Mouse (Mus musculus): ENCODE results near the gene Ccr10. TPM values are rescaled to one million over a fixed set of nuclear protein-coding genes. Genes with fewer than 3 reads are reported as not detected.
"Not testable (repeated sequence)": the region's sequence is repeated elsewhere in the genome, so short reads cannot be mapped to it uniquely, and the experiment has no call there.

The Ccr10 gene
- total RNA-seq, 2 experiments from 2014 or later: 0.14 to 0.20 TPM

GRCm38 (mm10) chr11:101161551-101161950 is 13.7 kb downstream of the Ccr10 start:
- DNase-seq: no peak
- intact Hi-C loops (cut with DNase I): no loop called here

GRCm38 (mm10) chr11:101160981-101161505 is 14.2 kb downstream of the Ccr10 start:
- intact Hi-C loops (cut with DNase I); DNase-seq: not testable (repeated sequence)

- DNase-seq; intact Hi-C loops (cut with DNase I): not testable (repeated sequence)
Measured at GRCm38 (mm10) chr11:101160151-101160550, 15.1 kb downstream of the Ccr10 start.

GRCm38 (mm10) chr11:101155728-101156371 is 19.4 kb downstream of the Ccr10 start, which contains the start of gene Tubg2:
Gene Tubg2, plus strand, starts transcription at chr11:101155907.
- intact Hi-C loops (cut with DNase I): no loop called here
- peak; percentile 70 to 77 for DNase-seq

- intact Hi-C loops (cut with DNase I): no loop called here
Measured at GRCm38 (mm10) chr11:101155151-101155550, 20.1 kb downstream of the Ccr10 start.

GRCm38 (mm10) chr11:101154648-101155047 is 20.6 kb downstream of the Ccr10 start:
- DNase-seq: no peak
- intact Hi-C loops (cut with DNase I): no loop called here

More at GRCm38 (mm10) chr11:101155151-101155550, 20.1 kb downstream of the Ccr10 start:
- no peak for DNase-seq

GRCm38 (mm10) chr11:101152825-101153224 is 22.4 kb downstream of the Ccr10 start:
- intact Hi-C loops (cut with DNase I): no loop called here
- DNase-seq: no peak

- intact Hi-C loops (cut with DNase I): no loop called here
- no peak for DNase-seq
Measured at GRCm38 (mm10) chr11:101151063-101151462, 24.2 kb downstream of the Ccr10 start.

GRCm38 (mm10) chr11:101149178-101150105 is 25.8 kb downstream of the Ccr10 start:
- DNase-seq: peak; percentile 68 to 69
- intact Hi-C loops (cut with DNase I): no loop called here

GRCm38 (mm10) chr11:101148751-101149150 is 26.5 kb downstream of the Ccr10 start:
- intact Hi-C loops (cut with DNase I): no loop called here
- DNase-seq: no peak

- no peak for DNase-seq
- intact Hi-C loops (cut with DNase I): loop anchor here (2.0 kb wide), 1 partner anchor 22 kb away; no protein-coding TSS in a partner anchor
Measured at GRCm38 (mm10) chr11:101146377-101146776, 28.9 kb downstream of the Ccr10 start.

GRCm38 (mm10) chr11:101143338-101144225 is 31.7 kb downstream of the Ccr10 start:
- intact Hi-C loops (cut with DNase I): no loop called here
- peak in 1 of 2 experiments; percentile 45 for DNase-seq

GRCm38 (mm10) chr11:101142215-101142967 is 32.9 kb downstream of the Ccr10 start:
- no peak for DNase-seq
- intact Hi-C loops (cut with DNase I): no loop called here

GRCm38 (mm10) chr11:101141088-101141487 is 34.2 kb downstream of the Ccr10 start:
- DNase-seq: no peak
- intact Hi-C loops (cut with DNase I): no loop called here

GRCm38 (mm10) chr11:101140164-101140819 is 35.0 kb downstream of the Ccr10 start:
- DNase-seq: peak; percentile 47 to 50
- intact Hi-C loops (cut with DNase I): no loop called here

GRCm38 (mm10) chr11:101138536-101139181 is 36.6 kb downstream of the Ccr10 start:
- DNase-seq: peak; percentile 45 to 55
- intact Hi-C loops (cut with DNase I): no loop called here

- intact Hi-C loops (cut with DNase I): no loop called here
- DNase-seq: no peak
Measured at GRCm38 (mm10) chr11:101137000-101137399, 38.2 kb downstream of the Ccr10 start.

GRCm38 (mm10) chr11:101134217-101134865 is 40.9 kb downstream of the Ccr10 start:
- DNase-seq: peak in 1 of 2 experiments; percentile 37
- intact Hi-C loops (cut with DNase I): no loop called here
